Comparison of ENCODE assay signal across 8 mouse cellular contexts in genomic region chr14:6286931-6287715, GRCm38 (mm10). TPM values are rescaled to one million over a fixed set of nuclear protein-coding genes. Genes with fewer than 3 reads are reported as not detected.
DNase-seq lines count a peak whose midpoint lies in the region; ATAC-seq and TF ChIP-seq lines count a peak whose summit lies in the region.
"Not testable (repeated sequence)": the region's sequence is repeated elsewhere in the genome, so short reads cannot be mapped to it uniquely, and the experiment has no call there.
"Had no signal": no experiment of that assay in that cellular context is flagged by ENCODE, and none has a peak within 500 bp of the region (broad histone marks: within the 10 kb centered on the region; RNA-seq: fewer than 3 reads in every experiment).

Gene Gm3411 (minus strand): TSS chr14:6287250.

- TF ChIP-seq CTCF in cerebellum, adult 2 months (IDR thresholded peaks at IDR 0.05; ENCODE audit: borderline replicate concordance, insufficient read depth, low read depth, low read length): not testable (repeated sequence)

- peak within 1 kb of the TSS; percentile 68 for H3K4me2 ChIP-seq in forebrain, embryonic 15.5 days (replicated peaks)
- peak within 1 kb of the TSS; percentile 57 for H3K4me2 ChIP-seq in limb, embryonic 14.5 days (replicated peaks; ENCODE audit: low read depth, low read length, severe bottlenecking)
- peak within 1 kb of the TSS; percentile 56 for H3K4me2 ChIP-seq in midbrain, embryonic 16.5 days (ENCODE audit: low read length)

- WGBS in cerebellum, adult 2 months: 3% methylated on average over 55 of the region's 57 CpGs
- under 1% methylated on average over 57 of the region's 57 CpGs for WGBS in forebrain, embryonic 15.5 days
- 1% methylated on average over 25 of the region's 57 CpGs for WGBS in limb, embryonic 14.5 days
- WGBS in midbrain, embryonic 16.5 days: 3% methylated on average over 27 of the region's 57 CpGs

- DNase-seq in cerebellum, adult 2 months: peak; percentile 7 to 14
- DNase-seq in heart, postnatal 10 days: peak; percentile 71 to 76
- DNase-seq in kidney, postnatal 10 days: peak; percentile 74
- peak; percentile 2 for DNase-seq in limb, embryonic 14.5 days (ENCODE audit: low spot score)
- peak; percentile 0 to 1 for DNase-seq in spleen, postnatal 36 days (ENCODE audit: low spot score in 2 of 2)

- peak within 1 kb of the TSS; percentile 73 for H3K9ac ChIP-seq in forebrain, embryonic 15.5 days (replicated peaks)
- H3K9ac ChIP-seq in limb, embryonic 14.5 days (ENCODE audit: low read depth, low read length, severe bottlenecking): peak within 1 kb of the TSS; percentile 40; the same call in 1 of the 2 replicates
- peak within 1 kb of the TSS; percentile 76 for H3K9ac ChIP-seq in midbrain, embryonic 16.5 days (ENCODE audit: low read depth, low read length)

- not testable (repeated sequence) for H3K27me3 ChIP-seq in cerebellum, adult 2 months (ENCODE audit: control insufficient read depth, insufficient read depth, low read length); forebrain, embryonic 15.5 days; limb, embryonic 14.5 days (ENCODE audit: control insufficient read depth, insufficient read depth, low read length); midbrain, embryonic 16.5 days (ENCODE audit: control insufficient read depth, insufficient read depth, low read depth, low read length)

- intact Hi-C loops in heart, postnatal 10 days (cut with DNase I): not testable (repeated sequence)

- H3K36me3 ChIP-seq in forebrain, embryonic 15.5 days; limb, embryonic 14.5 days (ENCODE audit: control insufficient read depth, insufficient read depth, low read length); midbrain, embryonic 16.5 days (ENCODE audit: control insufficient read depth, insufficient read depth, low read length): not testable (repeated sequence)

- H3K27ac ChIP-seq in cerebellum, adult 2 months (ENCODE audit: insufficient read depth, low read length); forebrain, embryonic 15.5 days (replicated peaks); limb, embryonic 14.5 days (replicated peaks; ENCODE audit: low read depth, low read length): not testable (repeated sequence)
- H3K27ac ChIP-seq in midbrain, embryonic 16.5 days (ENCODE audit: low read length): peak within 1 kb of the TSS; percentile 55; the same call in 1 of the 2 replicates

- ATAC-seq in forebrain, embryonic 15.5 days (replicated peaks); limb, embryonic 14.5 days (ENCODE audit: low FRiP score, low read depth); midbrain, embryonic 16.5 days: not testable (repeated sequence)

- not testable (repeated sequence) for TF ChIP-seq POLR2A in cerebellum, adult 2 months (IDR thresholded peaks at IDR 0.05; ENCODE audit: borderline replicate concordance, insufficient read depth, low read length); limb, embryonic 14.5 days (IDR thresholded peaks at IDR 0.05; ENCODE audit: borderline replicate concordance, extremely low read depth, insufficient read depth, insufficient read length)

- H3K9me3 ChIP-seq in forebrain, embryonic 15.5 days; limb, embryonic 14.5 days (ENCODE audit: control insufficient read depth, low read length); midbrain, embryonic 16.5 days (replicated peaks; ENCODE audit: control insufficient read depth, low read length, poor library complexity, severe bottlenecking): not testable (repeated sequence)

- H3K4me3 ChIP-seq in cerebellum, adult 2 months (replicated peaks; ENCODE audit: insufficient read depth, low read depth, low read length): not testable (repeated sequence)
- peak within 1 kb of the TSS; percentile 60 for H3K4me3 ChIP-seq in forebrain, embryonic 15.5 days
- peak within 1 kb of the TSS; percentile 38 for H3K4me3 ChIP-seq in limb, embryonic 14.5 days (replicated peaks; ENCODE audit: low read length)
- peak within 1 kb of the TSS; percentile 54 for H3K4me3 ChIP-seq in midbrain, embryonic 16.5 days (ENCODE audit: low read depth, low read length)

- not testable (repeated sequence) for H3K4me1 ChIP-seq in cerebellum, adult 2 months (ENCODE audit: control insufficient read depth, insufficient read depth, low read length); forebrain, embryonic 15.5 days; limb, embryonic 14.5 days (ENCODE audit: control insufficient read depth, insufficient read depth, low read length); midbrain, embryonic 16.5 days (ENCODE audit: control insufficient read depth, insufficient read depth, low read length)

RNA-seq across cellular contexts. Expression of gene Gm3411, which starts in this region (rescaled TPM):
- 0.32 and 0.33 TPM in 2 replicates for polyA plus RNA-seq in cerebellum, adult 2 months (2012; rRNA removed)
- 5.4 and 5.5 TPM in 2 replicates for polyA plus RNA-seq in forebrain, embryonic 15.5 days (2015; fragmentation: Nextera tagmentation; extraction: Ambion mirVana)
- total RNA-seq in heart, postnatal 10 days (2021): 1 to 10 TPM in 1 of 2 experiments, under 1 TPM in 1; 0.89 to 1.4 TPM
- 0.27 and 0.44 TPM in 2 replicates for polyA plus RNA-seq in limb, embryonic 14.5 days (2012; rRNA removed)
- polyA plus RNA-seq in limb, embryonic 14.5 days (2014; fragmentation: Nextera tagmentation; extraction: Ambion mirVana): 0.51 and 0.76 TPM in 2 replicates
- polyA plus RNA-seq in midbrain, embryonic 16.5 days (2015; fragmentation: Nextera tagmentation; extraction: Ambion mirVana): 10.4 and 12.1 TPM in 2 replicates
- total RNA-seq: granulocyte monocyte progenitor cell, adult 5-6 weeks had no signal

Comparison
In these comparisons a context has a peak if more than half of its experiments do, and no peak if none do; other contexts are left out.
1. Peak in DNase-seq in cerebellum, adult 2 months; RNA of the gene not detected or under 1 TPM.
2. Peak in DNase-seq, H3K4me3 ChIP-seq, H3K9ac ChIP-seq and H3K4me2 ChIP-seq in limb, embryonic 14.5 days; RNA of the gene not detected or under 1 TPM.
3. DNase-seq: peak in every context shown above with its lines; median percentile 74 in kidney, postnatal 10 days; 74 in heart, postnatal 10 days; 10 in cerebellum, adult 2 months; 2 in limb, embryonic 14.5 days; 0 in spleen, postnatal 36 days.